Mouse (Mus musculus) heart, embryonic 11.5 days (tissue): ENCODE results near the gene Slc22a22. TPM values are rescaled to one million over a fixed set of nuclear protein-coding genes. Genes with fewer than 3 reads are reported as not detected.

Experiments used
- ATAC-seq: fragments of 200-750 bp; cut with Nextera tagmentation; replicated peaks from 2 replicates; pipeline ENCODE4 v1.8.0; 2017; ENCODE audit warnings: moderate library complexity; ENCODE audit not compliant: insufficient number of reproducible peaks, low FRiP score, low TSS enrichment
- H3K27ac ChIP-seq: fragments of 300-500 bp; sonication (generic); 2 replicates; pipeline ENCODE4 v1.5.1; 2014; ENCODE audit warnings: mild to moderate bottlenecking, low read depth, low read length
- H3K27me3 ChIP-seq: fragments of 300-500 bp; sonication (generic); 2 replicates; pipeline ENCODE4 v1.6.1; 2014; ENCODE audit warnings: mild to moderate bottlenecking, low read length, mixed read lengths; ENCODE audit not compliant: control insufficient read depth, insufficient read depth
- H3K36me3 ChIP-seq: fragments of 300-500 bp; sonication (generic); 2 replicates; pipeline ENCODE4 v1.6.1; 2014; ENCODE audit warnings: mild to moderate bottlenecking, low read length, moderate library complexity, mixed read lengths; ENCODE audit not compliant: control insufficient read depth, insufficient read depth
- H3K4me1 ChIP-seq: fragments of 300-500 bp; sonication (generic); 2 replicates; pipeline ENCODE4 v1.6.1; 2014; ENCODE audit warnings: low read length; ENCODE audit not compliant: control insufficient read depth, insufficient read depth
- H3K4me2 ChIP-seq: fragments of 300-500 bp; sonication (generic); 2 replicates; pipeline ENCODE4 v1.6.1; 2014; ENCODE audit warnings: mild to moderate bottlenecking, moderate library complexity
- H3K4me3 ChIP-seq: fragments of 300-500 bp; sonication (generic); 2 replicates; pipeline ENCODE4 v1.5.1; 2014; ENCODE audit warnings: low read depth, low read length
- H3K9ac ChIP-seq: fragments of 300-500 bp; sonication (generic); 2 replicates; pipeline ENCODE4 v1.6.1; 2014; ENCODE audit warnings: mild to moderate bottlenecking, low read depth, low read length, moderate library complexity
- H3K9me3 ChIP-seq: fragments of 300-500 bp; sonication (generic); replicated peaks from 2 replicates; pipeline ENCODE4 v1.6.1; 2016; ENCODE audit warnings: low read length; ENCODE audit not compliant: control insufficient read depth
- WGBS: fragments of 180-500 bp; shearing (Covaris S2); extraction: QIAGEN DNeasy Blood & Tissue Kit; methylation state at CpG from one replicate; pipeline ENCODE4 v1.1.7; 2014; ENCODE audit not compliant: insufficient replicate concordance; 5-methylcytosine and 5-hydroxymethylcytosine counted together
- polyA plus RNA-seq: library from polyadenylated mRNA; unstranded; fragments of >200 nt; fragmentation: Nextera tagmentation; extraction: Ambion mirVana; gene quantifications from 2 replicates; pipeline ENCODE4 v1.2.1, GENCODE M21; 2014

Gene Slc22a22
- polyA plus RNA-seq, 1 experiment from 2014 or later, result not detected

DNA sequence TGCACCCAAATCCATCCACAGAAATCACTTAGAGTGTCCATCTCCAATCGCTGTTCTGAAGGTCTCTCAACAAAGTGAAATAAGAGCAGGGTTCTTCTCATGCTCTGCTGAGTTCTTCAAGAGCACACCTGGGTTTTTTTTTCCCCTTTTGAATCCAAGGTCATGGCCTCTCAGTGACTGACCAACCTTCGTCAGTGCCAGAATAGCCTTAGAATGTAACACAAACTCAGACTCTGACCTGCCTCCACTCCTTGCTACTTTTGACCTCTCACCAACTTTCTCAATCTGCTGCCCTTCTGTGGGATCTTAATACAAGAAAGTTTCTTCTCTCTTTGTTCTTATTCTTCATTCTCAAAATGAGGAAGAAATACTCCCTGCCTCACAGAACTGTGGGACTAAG is 18.7 kb upstream of the Slc22a22 start:
- H3K27ac ChIP-seq, result no peak overlapping the region
- H3K4me1 ChIP-seq, result no peaks in the 10 kb centered on the region
- WGBS, result 72% methylated on average over 2 of the region's 2 CpGs
- H3K4me2 ChIP-seq, result no peak overlapping the region
- H3K9me3 ChIP-seq, result no peaks in the 10 kb centered on the region
- H3K4me3 ChIP-seq, result no peak overlapping the region
- H3K27me3 ChIP-seq, result no peaks in the 10 kb centered on the region
- no peak for ATAC-seq
- no peaks in the 10 kb centered on the region for H3K36me3 ChIP-seq
- no peak overlapping the region for H3K9ac ChIP-seq

DNA sequence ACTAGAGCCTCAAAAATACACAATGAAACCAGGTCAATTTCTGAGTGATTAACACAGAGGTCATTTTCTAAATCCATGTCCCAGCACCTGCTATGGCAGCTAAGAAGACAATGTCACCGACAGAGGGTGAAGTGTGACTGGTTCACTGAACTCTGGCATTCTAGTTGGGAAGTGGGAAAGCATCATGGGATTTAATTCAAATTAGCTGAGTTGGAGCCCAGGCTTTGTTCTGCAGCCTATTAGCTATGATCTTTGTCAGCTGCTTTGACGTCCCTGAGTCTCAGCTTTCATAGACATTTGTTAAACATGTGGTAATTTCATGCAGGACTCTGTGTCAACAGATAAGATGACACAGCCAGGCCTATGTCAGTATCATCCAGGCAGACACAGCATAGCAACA is 5.1 kb upstream of the Slc22a22 start:
- no peak for ATAC-seq
- no peak overlapping the region for H3K9ac ChIP-seq
- H3K27ac ChIP-seq, result no peak overlapping the region
- no peaks in the 10 kb centered on the region for H3K9me3 ChIP-seq
- no peaks in the 10 kb centered on the region for H3K4me1 ChIP-seq
- H3K4me2 ChIP-seq, result no peak overlapping the region
- H3K4me3 ChIP-seq, result no peak overlapping the region
- WGBS, result 58% methylated on average over 2 of the region's 2 CpGs
- H3K36me3 ChIP-seq, result no peaks in the 10 kb centered on the region
- H3K27me3 ChIP-seq, result no peaks in the 10 kb centered on the region

DNA sequence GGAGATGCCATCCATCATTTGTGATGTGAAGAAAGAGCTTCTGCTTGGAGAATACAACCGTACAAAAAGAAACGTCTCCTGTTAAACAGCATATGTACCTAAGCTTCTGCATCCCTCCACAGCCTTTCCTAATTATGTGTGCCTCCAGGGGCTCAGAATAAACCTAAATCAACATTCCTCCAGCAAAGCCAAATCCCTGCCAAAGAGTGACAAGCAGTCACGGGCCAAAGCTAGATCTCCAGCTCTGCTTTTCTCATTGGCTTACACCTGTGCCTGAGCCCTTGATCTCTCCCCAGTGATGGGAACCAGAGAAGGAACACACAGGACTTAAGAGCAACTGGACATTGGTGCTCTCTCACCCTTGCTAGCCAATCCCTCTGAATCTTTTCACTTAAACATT is 5.8 kb downstream of the Slc22a22 start:
- Histone ChIP-seq H3K9me3 (no peaks in the 10 kb centered on the region), H3K27ac (no peak overlapping the region), H3K4me2 (no peak overlapping the region), H3K27me3 (no peaks in the 10 kb centered on the region), H3K9ac (no peak overlapping the region), H3K4me1 (no peaks in the 10 kb centered on the region), H3K4me3 (no peak overlapping the region), H3K36me3 (no peaks in the 10 kb centered on the region)
- no peak for ATAC-seq
- 64% methylated on average over 3 of the region's 3 CpGs for WGBS

DNA sequence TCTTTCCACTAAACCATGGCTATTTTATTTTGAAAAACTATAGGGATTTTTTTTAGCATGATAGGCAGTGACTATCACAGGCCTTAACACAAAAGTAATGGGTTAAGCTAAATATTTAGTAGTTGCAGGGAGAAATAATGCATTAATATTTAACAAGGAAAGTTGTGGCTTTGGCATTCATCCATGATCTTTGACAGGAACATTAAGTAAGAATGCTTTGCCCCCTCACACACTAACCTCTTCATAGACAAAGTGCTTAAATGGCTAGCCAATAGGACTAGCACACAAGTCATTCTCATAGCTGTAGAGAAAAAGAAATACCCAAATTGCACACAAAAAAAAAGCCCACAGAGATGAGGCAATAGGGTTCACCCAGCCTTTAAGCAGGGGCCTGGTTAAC is 11.4 kb downstream of the Slc22a22 start:
- Histone ChIP-seq H3K4me3 (no peak overlapping the region), H3K9ac (no peak overlapping the region), H3K36me3 (no peaks in the 10 kb centered on the region), H3K4me1 (no peaks in the 10 kb centered on the region), H3K27ac (no peak overlapping the region), H3K27me3 (no peaks in the 10 kb centered on the region), H3K4me2 (no peak overlapping the region), H3K9me3 (no peaks in the 10 kb centered on the region)
- no peak for ATAC-seq

DNA sequence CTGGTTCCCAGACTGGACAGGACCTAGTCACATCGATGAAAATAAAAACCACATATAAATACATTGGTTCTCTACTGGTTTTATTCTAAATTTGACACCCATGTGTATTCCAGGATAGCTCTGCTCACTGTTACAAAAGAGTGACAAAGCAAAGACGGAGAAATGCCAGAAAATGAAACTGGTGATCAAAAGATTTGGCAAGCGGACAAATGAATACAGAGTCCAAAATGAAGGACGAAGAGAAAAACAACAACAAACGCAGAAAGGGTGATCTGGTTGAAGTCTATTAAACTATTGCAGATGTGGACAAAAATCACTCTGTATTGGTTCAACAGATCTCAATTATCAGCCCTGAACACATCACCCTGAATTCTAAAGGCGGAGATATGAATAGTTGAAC is 12.4 kb downstream of the Slc22a22 start:
- WGBS, result 77% methylated on average over 6 of the region's 6 CpGs
- Histone ChIP-seq H3K36me3 (no peaks in the 10 kb centered on the region), H3K4me2 (no peak overlapping the region), H3K27ac (no peak overlapping the region), H3K9ac (no peak overlapping the region), H3K4me3 (no peak overlapping the region), H3K27me3 (no peaks in the 10 kb centered on the region), H3K9me3 (no peaks in the 10 kb centered on the region), H3K4me1 (no peaks in the 10 kb centered on the region)
- ATAC-seq, result no peak

DNA sequence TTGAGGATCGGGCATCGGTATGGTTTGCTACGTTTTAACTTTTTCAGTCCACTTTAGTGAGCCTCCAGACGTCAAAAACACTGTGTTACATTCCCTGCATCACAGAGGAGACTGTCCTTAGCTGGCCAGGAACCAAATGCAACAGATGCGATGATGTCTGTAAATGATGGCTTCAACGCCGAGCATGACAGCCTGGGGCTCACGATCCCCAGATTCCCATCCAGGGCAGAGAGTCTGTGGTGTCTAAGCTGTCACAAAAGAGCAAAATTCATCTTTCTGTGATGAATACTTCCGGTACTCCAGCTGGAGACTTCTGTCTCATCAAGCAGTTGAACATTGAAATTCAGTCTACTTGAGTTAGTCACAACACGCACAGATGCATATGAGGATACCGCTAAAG is 13.4 kb downstream of the Slc22a22 start:
- no peaks in the 10 kb centered on the region for H3K36me3 ChIP-seq
- H3K27me3 ChIP-seq, result no peaks in the 10 kb centered on the region
- H3K27ac ChIP-seq, result no peak overlapping the region
- no peak overlapping the region for H3K9ac ChIP-seq
- WGBS, result 80% methylated on average over 11 of the region's 11 CpGs
- H3K4me3 ChIP-seq, result no peak overlapping the region
- H3K9me3 ChIP-seq, result no peaks in the 10 kb centered on the region
- no peaks in the 10 kb centered on the region for H3K4me1 ChIP-seq
- H3K4me2 ChIP-seq, result no peak overlapping the region
- ATAC-seq, result no peak

DNA sequence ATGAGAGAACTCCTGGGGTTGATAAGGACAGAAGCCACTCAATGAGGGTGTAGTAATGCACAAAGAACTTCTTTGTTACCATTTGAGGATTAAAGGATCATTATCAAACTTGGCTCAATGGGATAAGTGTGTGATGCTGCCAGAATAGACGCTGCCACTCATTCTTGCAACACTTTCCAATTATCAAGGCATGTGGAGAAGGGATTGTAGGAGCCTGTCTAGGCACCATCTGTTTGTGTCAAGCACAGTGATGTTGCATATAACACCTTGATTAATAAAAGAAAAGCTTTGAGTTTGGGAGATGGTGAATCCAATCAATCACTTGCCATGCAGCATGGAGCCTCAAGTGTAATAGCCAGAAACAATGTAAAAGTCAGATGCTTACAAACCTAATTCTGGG is 16.1 kb downstream of the Slc22a22 start:
- WGBS, result 47% methylated on average over 1 of the region's 1 CpGs
- Histone ChIP-seq H3K4me1 (no peaks in the 10 kb centered on the region), H3K4me2 (no peak overlapping the region), H3K9ac (no peak overlapping the region), H3K27me3 (no peaks in the 10 kb centered on the region), H3K36me3 (no peaks in the 10 kb centered on the region), H3K9me3 (no peaks in the 10 kb centered on the region), H3K27ac (no peak overlapping the region), H3K4me3 (no peak overlapping the region)
- ATAC-seq, result no peak

DNA sequence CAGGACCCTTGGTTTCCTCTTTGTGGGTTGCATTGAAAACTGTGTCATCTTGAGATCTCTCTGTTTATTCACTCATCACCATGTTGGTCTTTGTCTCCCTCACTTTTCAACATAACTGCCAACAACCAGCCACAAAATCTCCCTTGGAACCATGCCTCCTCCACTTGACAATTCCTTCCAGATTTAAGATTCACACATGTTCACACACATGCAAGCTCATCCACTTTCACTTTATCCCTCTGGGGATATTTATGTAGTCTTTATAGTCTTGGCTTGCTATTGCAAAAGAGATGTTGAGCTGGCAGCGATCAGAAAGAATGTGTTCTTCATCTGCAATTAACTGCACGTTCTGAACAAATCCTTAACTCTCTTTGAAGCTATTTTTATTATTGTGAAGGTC is 20.1 kb downstream of the Slc22a22 start:
- Histone ChIP-seq H3K9ac (no peak overlapping the region), H3K27ac (no peak overlapping the region), H3K4me1 (no peaks in the 10 kb centered on the region), H3K27me3 (no peaks in the 10 kb centered on the region), H3K9me3 (no peaks in the 10 kb centered on the region), H3K4me2 (no peak overlapping the region), H3K4me3 (no peak overlapping the region), H3K36me3 (no peaks in the 10 kb centered on the region)
- WGBS, result 70% methylated on average over 2 of the region's 2 CpGs
- ATAC-seq, result no peak

DNA sequence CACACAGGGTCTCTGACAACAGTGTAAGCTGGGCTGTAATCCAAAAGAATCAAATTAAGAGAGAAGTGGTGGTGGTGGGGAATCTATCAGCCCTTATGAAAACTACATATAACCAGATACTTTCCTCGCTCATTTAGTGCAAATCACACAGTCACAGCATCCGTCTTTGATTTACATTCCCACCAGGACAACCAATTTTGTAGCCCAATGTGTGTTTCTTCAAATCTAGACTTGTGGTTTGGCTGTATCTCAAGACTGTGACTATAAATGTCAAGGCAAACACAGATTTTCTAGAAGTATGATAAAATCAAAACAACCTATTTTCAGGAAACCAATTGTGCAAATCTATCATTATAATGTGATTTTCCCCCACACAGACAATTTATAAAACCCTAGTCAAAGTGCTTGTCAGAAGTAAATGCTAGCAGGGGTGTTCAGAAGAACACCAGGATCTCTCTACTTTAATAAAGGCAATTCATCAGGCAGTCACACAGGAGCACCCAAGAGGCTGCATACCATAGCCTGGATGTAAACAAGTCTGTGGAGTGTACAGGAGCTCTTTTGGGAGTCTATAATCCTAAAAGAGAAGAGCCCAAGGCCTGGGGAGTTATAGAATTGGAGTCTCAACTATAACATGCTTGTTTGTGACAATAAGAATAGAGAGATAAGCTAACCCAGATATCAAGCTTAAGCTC is 42.6 kb downstream of the Slc22a22 start:
- H3K36me3 ChIP-seq, result no peaks in the 10 kb centered on the region
- H3K4me1 ChIP-seq, result no peaks in the 10 kb centered on the region
- H3K4me3 ChIP-seq, result no peak overlapping the region
- no peak overlapping the region for H3K4me2 ChIP-seq
- ATAC-seq, result no peak
- H3K27ac ChIP-seq, result no peak overlapping the region
- WGBS, result 70% methylated on average over 2 of the region's 2 CpGs
- no peak overlapping the region for H3K9ac ChIP-seq
- no peaks in the 10 kb centered on the region for H3K27me3 ChIP-seq
- H3K9me3 ChIP-seq, result no peaks in the 10 kb centered on the region
